Mouse (Mus musculus) heart, postnatal 25 days (tissue): ENCODE measurements around the gene Raly. TPM values are rescaled to one million over a fixed set of nuclear protein-coding genes. Genes with fewer than 3 reads are reported as not detected.
"Not testable (repeated sequence)": the region's sequence is repeated elsewhere in the genome, so short reads cannot be mapped to it uniquely, and the experiment has no call there.

Source experiments
- DNase-seq: peaks from one replicate; pipeline ENCODE4 v3.0.0; 2022; ENCODE audit warnings: low spot score
- intact Hi-C: fragments of 180-260 bp; cut with DNase I; formaldehyde crosslinking; loops from one replicate; pipeline ENCODE4 v1.15.1; 2025
- total RNA-seq, 2 experiments: library from RNA; stranded (reverse); gene quantifications; 2 replicates each; pipeline ENCODE4 v1.2.3; 2021

Gene Raly
- total RNA-seq, 2 experiments from 2014 or later = 95.9 to 103 TPM

DNA sequence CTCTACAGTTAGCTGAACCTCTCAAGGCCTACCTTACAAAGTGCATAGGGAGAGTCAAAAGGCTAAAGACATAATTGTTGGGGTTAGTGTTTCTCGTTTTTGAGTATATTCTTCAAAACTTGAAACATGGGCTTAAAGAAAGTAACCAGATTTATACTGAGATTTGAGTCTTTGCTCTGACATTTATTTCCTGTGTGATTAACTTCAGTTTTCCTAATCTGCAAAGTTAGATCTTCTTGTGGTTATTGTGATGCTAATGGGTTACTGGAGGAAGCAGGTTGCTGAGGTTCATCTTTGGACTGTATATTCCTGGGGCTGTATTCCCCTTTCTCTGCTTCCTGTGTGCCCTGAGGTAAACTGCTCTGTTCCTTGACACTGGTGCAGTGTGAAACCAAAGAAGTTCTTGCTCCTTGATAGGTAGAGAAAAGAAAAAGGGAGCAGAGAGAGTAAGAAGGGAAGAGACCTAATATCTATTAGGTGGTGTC, 35.2 kb downstream of the Raly start:
- intact Hi-C loops = no loop called here
- DNase-seq = no peak

DNA sequence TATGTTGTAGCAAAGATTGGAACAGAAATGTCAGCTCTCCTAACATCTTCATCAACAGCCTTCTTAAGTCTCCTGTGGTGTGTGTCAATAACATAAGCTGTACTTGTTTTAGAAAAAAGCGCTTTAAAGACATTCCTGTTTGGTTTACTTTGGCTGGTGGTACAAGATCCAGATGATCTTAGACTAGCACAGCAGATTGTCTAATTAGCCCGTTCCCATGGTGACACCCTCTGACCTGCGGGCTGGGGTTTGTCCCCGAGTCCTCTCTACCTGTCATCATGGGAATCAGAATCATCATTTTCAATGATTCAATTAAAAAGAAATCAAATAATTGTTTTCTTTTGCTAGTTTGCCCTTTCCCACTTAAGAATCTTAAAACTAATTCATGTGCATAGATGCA, 36.6 kb downstream of the Raly start:
- intact Hi-C loops = no loop called here
- no peak for DNase-seq

DNA sequence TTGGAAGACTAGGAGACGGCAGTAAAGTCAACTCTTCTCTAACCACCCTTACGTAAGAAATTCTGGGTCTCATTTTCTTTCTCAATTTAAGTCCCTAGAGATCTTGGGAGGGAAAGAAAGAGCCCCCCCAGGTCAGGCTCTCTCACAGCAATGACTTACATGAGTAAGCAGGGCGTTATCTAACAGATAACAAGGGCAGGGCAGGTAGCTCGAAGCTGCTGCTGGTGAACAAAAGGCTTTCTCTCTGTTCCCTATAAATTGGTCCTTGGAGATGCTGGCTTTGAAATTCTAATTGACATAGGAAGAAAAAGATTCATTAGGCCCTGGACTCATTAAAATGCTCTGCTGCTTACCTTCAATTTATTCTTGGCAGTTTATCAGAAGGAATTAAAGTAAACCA, 41.6 kb downstream of the Raly start:
- intact Hi-C loops = no loop called here
- DNase-seq = no peak

DNA sequence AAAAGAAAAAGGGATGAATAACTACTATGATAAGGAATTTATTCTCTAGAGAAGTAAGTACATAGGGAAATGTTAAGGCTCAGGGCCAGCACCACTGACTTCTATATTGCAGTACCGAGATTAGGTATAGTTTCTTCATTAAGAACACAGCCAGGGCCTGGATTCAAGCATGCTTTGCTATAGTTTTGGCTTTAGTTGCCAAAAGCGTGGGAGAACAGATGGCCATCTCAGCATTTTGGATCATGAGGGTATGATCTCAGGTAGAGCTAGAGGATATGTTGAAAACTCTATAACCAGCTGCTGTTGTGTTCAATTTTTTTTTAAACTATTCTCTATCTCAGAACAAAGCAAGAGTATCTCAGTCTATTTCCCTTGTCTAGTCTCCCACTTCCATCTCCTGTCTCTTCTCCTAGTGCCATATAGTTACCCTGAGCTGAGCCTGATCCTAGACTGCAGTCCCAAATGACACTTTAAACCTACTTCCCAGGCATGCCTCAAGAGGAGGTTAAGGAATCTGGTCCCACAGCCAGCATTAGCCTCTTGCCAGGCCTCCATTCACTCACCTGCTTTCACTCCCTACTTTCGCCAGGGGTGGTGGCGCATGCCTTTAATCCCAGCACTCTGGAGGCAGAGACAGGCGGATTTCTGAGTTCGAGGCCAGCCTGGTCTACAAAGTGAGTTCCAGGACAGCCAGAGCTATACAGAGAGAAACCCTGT, 43.4 kb downstream of the Raly start:
- intact Hi-C loops = no loop called here

DNA sequence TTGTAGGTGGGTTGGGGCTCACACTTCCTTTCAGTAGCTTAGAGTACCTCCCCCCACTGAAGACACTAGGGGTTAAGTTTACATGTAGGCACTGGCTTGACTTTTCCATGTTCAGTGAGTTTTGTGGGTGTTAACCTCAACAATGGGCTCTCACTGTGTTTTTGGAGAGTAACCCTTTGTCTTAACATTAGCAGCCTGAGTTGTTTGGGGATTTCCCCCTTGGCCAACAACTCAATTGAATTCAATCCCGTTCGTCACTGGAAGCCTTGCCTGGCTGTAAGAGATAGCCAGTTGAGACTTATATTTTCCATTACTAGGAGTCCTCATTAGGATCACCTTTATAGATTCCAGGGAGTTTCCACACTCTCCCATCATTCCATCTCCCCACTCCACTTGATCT, 45.6 kb downstream of the Raly start:
- DNase-seq = no peak
- intact Hi-C loops = no loop called here

More for the DNA sequence above, 43.4 kb downstream of the Raly start:
- no peak for DNase-seq

DNA sequence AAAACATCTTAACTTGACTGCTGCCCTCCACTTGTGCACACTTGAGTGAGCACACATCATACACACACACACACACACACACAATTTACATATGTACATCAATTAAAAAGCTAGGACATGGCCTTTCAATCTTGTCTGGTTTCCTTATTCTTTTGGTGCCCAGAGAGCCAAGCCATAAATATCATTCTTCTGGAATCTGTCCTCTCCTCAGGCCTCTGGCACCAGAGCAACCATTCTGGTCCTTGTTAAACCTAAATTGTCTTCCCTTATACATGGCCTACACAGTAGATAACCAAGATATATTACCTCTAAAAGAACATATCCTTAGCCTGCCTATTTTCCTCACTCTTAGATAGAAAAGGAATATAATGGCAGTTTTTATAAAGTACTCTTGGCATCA, 57.2 kb downstream of the Raly start:
- intact Hi-C loops = no loop called here
- DNase-seq = no peak

DNA sequence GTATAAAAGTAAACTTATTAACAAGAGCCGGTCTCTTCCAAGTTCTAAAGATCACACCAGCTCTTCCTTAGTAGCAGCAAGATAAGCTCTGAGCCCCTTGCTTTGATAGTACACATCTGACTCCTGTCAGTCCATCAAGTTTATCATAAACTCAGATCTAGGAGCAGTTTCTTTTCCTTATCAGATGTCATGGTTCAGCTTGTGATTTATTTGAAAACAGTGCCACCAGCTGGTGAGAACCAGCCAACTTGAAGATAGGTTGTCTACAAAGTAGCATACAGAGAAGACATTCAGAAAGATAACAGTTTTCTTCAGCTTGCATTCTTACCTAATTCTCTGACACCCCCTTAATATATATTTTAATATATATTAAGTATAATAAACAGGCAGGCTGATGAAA, 64.5 kb downstream of the Raly start:
- intact Hi-C loops = loop anchor here (1.0 to 2.0 kb wide), 2 partner anchors 63 to 152 kb away; no protein-coding TSS in a partner anchor
- DNase-seq = no peak

DNA sequence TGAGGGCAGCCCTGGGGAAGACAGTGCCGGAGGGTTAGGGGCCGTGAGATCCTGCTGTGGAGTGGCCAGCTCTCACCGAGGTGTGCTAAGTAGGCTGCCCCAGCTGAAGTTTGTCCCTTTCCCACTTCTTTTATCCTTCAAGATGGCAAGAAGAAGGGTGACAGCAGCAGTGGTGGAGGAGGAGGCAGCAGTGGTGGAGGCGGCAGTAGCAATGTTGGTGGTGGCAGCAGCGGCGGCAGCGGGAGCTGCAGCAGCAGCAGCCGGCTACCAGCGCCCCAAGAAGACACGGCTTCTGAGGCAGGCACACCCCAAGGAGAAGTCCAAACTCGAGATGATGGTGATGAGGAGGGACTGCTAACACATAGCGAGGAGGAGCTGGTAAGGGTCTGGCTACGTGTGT, 72.8 kb downstream of the Raly start:
- intact Hi-C loops = no loop called here
- DNase-seq = no peak

DNA sequence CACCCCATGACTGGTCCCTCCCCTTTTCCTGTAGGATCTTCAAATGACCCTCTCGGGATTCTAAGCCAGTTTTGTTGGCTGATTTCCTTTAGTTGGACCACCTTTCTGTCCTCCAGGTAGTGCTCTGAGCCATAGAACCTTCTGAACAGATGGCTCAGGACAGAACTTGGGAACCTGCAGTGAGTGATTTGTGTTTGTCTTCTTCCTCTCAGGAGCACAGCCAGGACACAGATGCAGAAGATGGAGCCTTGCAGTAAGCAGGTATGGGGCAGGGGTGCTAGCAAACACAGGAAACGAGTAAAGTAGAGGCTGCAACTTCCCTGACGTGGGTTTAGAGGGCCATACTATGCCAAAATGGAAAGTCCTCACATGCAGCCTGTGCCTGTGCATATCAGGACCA, 74.8 kb downstream of the Raly start:
- DNase-seq = no peak
- intact Hi-C loops = no loop called here

DNA sequence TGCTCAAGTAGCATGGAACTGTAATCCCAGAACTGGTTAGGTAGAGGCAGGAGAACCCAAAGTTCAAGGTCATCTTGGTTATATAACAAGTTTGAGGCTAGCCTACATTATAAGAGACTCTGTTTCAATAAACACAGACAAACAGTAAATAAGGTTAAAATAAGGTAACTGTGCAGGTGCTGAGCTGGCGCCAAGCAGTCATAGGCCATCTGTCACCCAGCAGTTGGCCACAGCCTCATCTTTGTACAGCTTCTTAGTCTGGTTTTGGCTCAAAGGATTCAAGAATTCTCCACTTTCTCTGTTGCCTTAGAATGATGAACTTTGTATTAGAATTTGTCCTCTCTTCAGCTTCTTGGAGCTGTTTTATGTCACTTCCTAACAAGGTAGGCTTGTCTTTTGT, 77.2 kb downstream of the Raly start:
- intact Hi-C loops = no loop called here
- no peak for DNase-seq

DNA sequence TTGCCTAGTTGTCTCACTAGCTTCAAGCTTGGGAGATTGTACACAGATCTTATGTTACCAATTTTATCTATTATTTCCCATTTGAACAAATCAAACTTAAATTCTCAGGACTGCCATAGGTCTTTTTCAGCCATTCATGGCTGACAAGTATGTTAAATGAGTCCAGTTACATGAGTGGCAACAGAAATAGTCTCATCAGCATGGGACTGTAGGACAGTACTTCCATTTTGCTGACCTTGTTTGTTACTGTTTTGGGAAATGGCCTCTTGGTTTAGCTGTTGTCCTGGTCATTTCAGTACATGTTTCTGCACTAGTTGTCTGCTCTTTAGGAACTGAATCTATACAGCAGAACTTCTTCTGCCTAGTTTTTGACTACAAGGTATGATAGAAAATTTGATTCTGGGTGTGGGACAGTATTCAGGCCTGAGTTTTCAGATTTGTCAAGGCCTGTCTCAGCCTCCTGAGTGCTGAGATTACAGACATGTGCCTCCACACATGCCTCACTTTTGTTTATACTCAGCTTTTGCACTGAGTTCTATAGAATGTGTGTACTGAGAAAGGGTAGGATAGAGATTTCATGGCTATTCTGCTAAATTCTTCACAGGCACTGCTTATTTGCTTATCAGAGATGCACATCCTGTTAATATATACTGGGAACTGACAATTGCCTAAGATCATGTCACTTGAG, 79.2 kb downstream of the Raly start:
- no peak for DNase-seq
- intact Hi-C loops = no loop called here

DNA sequence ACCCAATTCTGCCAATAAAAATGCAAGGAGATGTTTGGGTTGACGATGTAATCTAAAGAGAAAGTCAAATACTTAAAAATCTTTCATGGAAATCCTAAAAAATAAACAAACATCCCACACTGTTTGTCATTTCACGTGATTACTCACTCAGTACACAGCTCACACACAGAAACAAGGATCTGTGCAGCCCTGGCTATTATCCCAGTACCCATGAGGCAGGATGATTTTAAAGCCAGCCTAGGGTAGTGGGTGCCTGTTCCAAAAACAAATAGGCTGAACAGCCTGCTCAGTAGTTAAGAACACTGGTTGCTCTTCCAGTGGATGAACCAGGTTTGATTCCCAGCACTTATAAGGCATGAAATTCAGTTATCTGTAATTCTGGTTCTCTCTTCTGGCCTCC, 85.7 kb downstream of the Raly start:
- intact Hi-C loops = no loop called here
- DNase-seq = no peak

DNA sequence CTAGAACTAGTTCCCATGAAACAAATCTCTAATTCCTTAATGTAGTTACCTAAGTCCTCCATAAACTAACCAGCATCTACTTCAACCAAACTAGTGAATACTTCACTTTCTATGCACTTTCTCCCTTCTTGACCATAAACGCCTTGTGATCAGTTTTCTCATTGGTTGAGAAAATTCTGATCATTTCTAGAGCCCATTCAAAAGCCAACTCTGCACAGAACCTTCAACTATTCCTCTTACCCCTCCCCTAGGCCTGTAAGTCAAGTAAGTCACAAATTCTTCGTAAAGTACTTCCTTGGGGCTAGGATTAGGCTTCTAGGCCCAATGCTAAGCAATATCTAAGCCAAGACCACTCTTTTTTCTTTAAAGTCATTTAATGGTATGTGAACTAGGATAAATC, 100.7 kb downstream of the Raly start:
- no peak for DNase-seq
- intact Hi-C loops = no loop called here

DNA sequence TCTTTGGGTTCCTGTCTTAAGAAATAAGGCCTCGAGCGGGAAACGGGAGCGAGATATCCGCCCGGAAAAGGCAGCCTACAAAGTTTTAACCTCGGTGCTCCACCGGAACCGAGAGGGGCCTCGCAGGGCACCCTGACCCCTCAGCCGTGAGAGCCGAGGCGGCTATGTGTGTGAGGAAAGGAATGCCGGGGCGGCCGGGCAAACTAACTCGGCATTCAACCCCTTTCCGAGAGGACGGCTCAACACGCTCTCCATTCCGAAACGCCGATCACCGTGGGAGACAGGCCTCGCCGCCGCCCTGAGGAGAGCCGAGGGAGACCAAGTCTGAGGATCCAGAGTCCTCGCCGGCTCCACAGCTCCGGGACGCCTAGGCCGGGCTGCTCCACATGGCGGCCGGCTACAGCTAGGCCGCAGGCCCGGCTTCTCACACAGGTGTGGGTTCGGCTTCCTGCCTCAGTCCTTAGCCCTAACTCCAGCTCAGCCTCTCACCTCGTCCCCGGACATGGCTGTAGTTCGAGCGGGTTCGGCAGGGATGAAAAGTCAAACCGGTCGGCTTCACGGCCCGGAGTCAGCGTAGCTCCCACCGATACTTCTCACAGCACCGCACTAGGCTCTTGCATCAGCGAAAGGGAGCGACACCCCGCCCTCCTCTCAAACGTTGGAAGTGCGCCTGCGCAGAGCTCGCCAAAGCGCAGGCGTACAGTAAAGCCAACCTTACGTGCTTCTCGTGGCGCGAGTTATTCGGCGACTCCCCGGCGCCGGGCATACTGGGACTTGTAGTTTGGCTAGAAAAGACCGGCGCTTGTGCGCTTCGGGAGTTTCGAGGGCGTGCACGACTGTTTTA, 101.5 kb downstream of the Raly start, which contains the start of gene Eif2s2:
Gene Eif2s2, minus strand, starts transcription at position 735 of the 844 bp plus-strand sequence.
- peak; percentile 95 for DNase-seq
- intact Hi-C loops = loop anchor here (1.0 to 2.0 kb wide), 2 partner anchors 100 to 235 kb away; no protein-coding TSS in a partner anchor

DNA sequence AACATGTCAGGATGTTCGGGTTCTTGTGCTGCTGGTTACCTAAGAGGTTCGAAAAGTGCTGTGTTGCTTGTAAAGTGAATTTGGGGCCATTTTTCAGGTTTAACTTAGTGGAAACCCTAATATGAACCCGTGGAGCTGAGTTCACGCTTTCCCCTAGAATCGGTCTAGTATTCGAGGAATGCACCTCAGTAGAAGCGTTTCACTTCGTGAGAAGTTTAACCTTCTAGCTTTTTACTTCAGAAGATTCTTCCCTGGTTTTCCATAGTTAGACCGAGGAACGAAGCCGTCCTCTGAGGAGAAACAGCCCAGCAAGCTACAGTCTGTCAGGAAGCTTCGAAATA, 102.1 kb downstream of the Raly start:
- intact Hi-C loops = loop anchor here (1.0 to 2.0 kb wide), 2 partner anchors 100 to 236 kb away; no protein-coding TSS in a partner anchor
- no peak for DNase-seq

DNA sequence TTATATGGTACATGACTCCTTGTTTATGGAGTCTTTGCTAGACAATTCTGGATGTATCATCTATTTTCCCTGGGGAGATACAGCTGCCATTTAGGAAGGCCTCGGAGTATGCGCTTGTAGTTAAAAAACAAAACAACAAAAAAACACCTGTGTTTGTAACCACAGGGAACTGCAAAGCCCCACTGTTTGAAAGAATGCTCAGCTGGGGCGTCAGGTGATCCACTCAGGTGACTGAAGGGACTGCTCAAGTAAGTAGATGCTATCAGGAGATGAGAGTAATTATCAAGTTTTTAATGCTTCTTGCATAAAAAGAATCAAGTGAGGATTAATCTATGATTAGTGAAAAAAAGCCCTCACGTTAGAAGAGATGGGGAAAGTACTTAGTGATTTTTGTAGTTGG, 102.7 kb downstream of the Raly start:
- intact Hi-C loops = loop anchor here (1.0 to 2.0 kb wide), 2 partner anchors 101 to 236 kb away; no protein-coding TSS in a partner anchor

DNA sequence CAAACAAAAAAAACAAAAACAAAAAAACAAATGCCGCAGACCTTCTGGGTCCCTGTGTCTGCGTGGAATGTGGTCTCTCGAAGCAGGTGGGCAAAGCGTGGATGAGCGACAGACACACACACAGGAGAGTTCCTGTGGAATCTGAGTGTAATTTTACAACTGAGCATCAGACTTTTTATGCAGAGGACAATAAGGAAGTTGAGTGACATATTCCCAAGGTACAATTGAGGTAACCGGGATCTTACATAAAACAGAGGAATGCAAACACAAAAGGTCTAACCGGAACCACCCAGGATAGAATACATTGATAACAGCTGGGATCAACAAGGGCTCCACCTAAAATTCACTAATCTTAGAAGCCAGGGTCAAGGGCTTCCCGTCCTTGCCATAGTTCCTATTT, 108.1 kb downstream of the Raly start:
- intact Hi-C loops, DNase-seq: not testable (repeated sequence)

More for the DNA sequence above, 102.7 kb downstream of the Raly start:
- no peak for DNase-seq

DNA sequence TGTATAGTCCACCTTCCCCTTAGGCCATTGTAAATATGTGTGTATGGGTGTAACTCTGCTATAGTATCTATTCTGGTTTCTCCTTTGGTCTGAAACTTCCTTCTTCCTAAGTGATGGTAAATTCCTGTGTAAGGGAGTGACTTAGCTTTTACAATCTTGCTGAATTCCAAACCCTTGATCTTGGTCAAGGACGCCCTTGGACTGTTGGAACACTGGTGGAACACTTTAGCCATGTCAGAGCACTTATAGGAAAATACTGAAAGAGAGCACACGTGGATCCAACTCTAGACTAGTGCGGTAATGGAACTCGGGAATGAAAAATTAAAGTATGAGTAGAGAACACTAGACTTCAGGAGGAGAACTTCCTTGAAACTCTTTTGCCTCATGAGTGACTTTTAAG, 108.5 kb downstream of the Raly start:
- DNase-seq, intact Hi-C loops: not testable (repeated sequence)

DNA sequence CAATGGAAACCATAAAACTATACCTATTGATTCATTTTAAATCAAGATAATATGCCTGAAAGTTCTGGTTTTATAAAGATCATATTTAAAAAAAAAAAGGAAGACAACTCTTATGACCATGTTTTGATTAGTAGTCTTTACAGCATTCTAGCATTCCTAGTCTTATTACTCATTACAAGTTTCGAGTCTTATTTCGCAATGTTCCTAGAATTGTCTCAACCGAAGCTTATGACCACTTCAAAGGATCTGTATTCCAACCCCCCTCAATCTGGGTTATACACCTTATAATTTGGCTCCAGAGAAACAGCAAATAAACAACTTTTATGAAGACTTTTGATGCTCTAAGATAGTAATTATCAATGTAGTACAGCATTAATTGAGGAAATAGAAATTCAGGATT, 111.2 kb downstream of the Raly start:
- intact Hi-C loops = no loop called here
- no peak for DNase-seq

DNA sequence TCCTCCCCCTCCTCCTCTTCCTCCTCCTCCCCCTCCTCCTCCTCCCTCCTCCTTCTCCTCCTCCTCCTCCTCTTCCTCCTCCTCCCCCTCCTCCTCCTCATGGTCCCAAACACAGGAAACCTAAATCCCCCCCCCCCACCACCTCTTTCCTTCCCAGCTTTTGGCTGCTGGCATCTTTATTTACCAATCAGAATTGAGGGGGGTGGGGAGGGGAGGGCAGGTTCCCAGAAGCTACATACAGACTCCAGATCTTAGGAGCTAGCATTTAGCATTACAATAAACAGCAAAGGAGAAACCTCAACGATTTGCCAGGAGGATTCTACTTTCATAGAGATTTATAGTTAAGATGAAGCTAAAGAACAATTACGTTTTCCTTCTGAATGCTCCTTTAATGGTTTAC, 114.9 kb downstream of the Raly start:
- DNase-seq = no peak
- intact Hi-C loops = no loop called here
